Comparison of ENCODE assay signal across 17 mouse cellular contexts in the genomic region with DNA sequence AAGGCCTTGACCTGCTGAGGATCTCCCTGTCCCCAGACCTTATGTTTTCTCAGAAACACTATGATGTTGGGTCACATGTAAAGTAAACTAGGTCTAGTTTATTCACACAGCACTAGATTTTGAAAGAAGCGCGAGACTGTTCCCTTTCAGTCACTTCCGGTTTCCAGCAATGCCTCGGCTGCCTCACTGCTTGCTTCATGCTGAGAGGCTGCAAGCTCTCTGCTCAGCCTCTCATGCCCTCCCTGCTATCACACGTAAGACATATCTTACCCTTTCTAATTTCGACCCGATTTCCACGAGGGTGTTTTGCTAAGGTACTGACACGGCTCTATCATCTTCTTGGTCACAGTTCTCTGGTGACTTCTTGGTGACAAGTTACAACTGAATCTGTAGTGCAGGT. TPM values are rescaled to one million over a fixed set of nuclear protein-coding genes. Genes with fewer than 3 reads are reported as not detected.
DNase-seq lines count a peak whose midpoint lies in the region; ATAC-seq lines count a peak whose summit lies in the region.
"Had no signal": no experiment of that assay in that cellular context is flagged by ENCODE, and none has a peak within 500 bp of the region (broad histone marks: within the 10 kb centered on the region; RNA-seq: fewer than 3 reads in every experiment).

No protein-coding gene starts in this region.

- WGBS in forebrain, embryonic 10.5 days = 62% methylated on average over 9 of the region's 9 CpGs
- WGBS in forebrain, embryonic 16.5 days = 53% methylated on average over 9 of the region's 9 CpGs
- 44% methylated on average over 9 of the region's 9 CpGs for WGBS in hindbrain, embryonic 12.5 days

- H3K27ac ChIP-seq in forebrain, embryonic 10.5 days = 0 out of 2 replicates have a peak overlapping the region, but pooled peaks have one; percentile 26
- H3K27ac ChIP-seq in forebrain, embryonic 16.5 days (ENCODE audit: low read length) = no peak overlapping the region
- no peak overlapping the region for H3K27ac ChIP-seq in hindbrain, embryonic 12.5 days
- H3K27ac ChIP-seq: embryonic facial prominence, embryonic 10.5 days; forebrain, embryonic 12.5 days; hindbrain, embryonic 15.5 days; liver, embryonic 13.5 days; midbrain, embryonic 13.5 days had no signal

- no peak overlapping the region for H3K4me2 ChIP-seq in forebrain, embryonic 16.5 days (ENCODE audit: low read length)
- H3K4me2 ChIP-seq in hindbrain, embryonic 12.5 days (replicated peaks) = no peak overlapping the region
- H3K4me2 ChIP-seq: forebrain, embryonic 12.5 days; hindbrain, embryonic 15.5 days; liver, embryonic 13.5 days; midbrain, embryonic 13.5 days had no signal

- ATAC-seq in forebrain, embryonic 16.5 days = no peak
- no peak for ATAC-seq in hindbrain, embryonic 12.5 days (ENCODE audit: low FRiP score)
- ATAC-seq: midbrain, embryonic 13.5 days; Patski had no signal

- H3K9ac ChIP-seq in forebrain, embryonic 16.5 days (replicated peaks; ENCODE audit: low read depth, low read length) = no peak overlapping the region
- H3K9ac ChIP-seq in hindbrain, embryonic 12.5 days = no peak overlapping the region
- H3K9ac ChIP-seq: forebrain, embryonic 12.5 days; hindbrain, embryonic 15.5 days; liver, embryonic 13.5 days; midbrain, embryonic 13.5 days had no signal

- DNase-seq in forebrain, embryonic 10.5 days (ENCODE audit: extremely low spot score, low spot score) = no peak
- DNase-seq in spleen, postnatal 36 days (ENCODE audit: low spot score in 2 of 2) = peak; percentile 31 to 48
- no peak for DNase-seq in spleen, adult 12 weeks (ENCODE audit: low spot score)
- DNase-seq in naive thymus-derived CD4-positive, alpha-beta T cell, adult 2 months (ENCODE audit: low read depth) = peak; percentile 78
- no peak for DNase-seq in kidney, postnatal 14 days
- DNase-seq in yolk sac, embryonic 10.5 days (ENCODE audit: low spot score) = no peak
- DNase-seq: adrenal gland, postnatal 14 days; cerebellum, adult 11 months; gastrocnemius, postnatal 10 days; liver, embryonic 13.5 days had no signal

- peaks cover 27% of the 10 kb centered on the region; the same call in 1 of the 2 replicates for H3K36me3 ChIP-seq in forebrain, embryonic 10.5 days (replicated peaks)
- H3K36me3 ChIP-seq in forebrain, embryonic 16.5 days (ENCODE audit: control insufficient read depth, insufficient read depth) = no peaks in the 10 kb centered on the region
- H3K36me3 ChIP-seq in hindbrain, embryonic 12.5 days = no peaks in the 10 kb centered on the region
- H3K36me3 ChIP-seq: embryonic facial prominence, embryonic 10.5 days; forebrain, embryonic 12.5 days; hindbrain, embryonic 15.5 days; liver, embryonic 13.5 days; midbrain, embryonic 13.5 days had no signal

- no peak overlapping the region for H3K4me3 ChIP-seq in forebrain, embryonic 10.5 days
- no peak overlapping the region for H3K4me3 ChIP-seq in forebrain, embryonic 16.5 days (replicated peaks; ENCODE audit: low read length)
- no peak overlapping the region for H3K4me3 ChIP-seq in hindbrain, embryonic 12.5 days
- H3K4me3 ChIP-seq: embryonic facial prominence, embryonic 10.5 days; forebrain, embryonic 12.5 days; hindbrain, embryonic 15.5 days; liver, embryonic 13.5 days; midbrain, embryonic 13.5 days had no signal

- H3K27me3 ChIP-seq in forebrain, embryonic 10.5 days (ENCODE audit: poor library complexity, severe bottlenecking) = no peaks in the 10 kb centered on the region
- H3K27me3 ChIP-seq in forebrain, embryonic 16.5 days (replicated peaks; ENCODE audit: control insufficient read depth, insufficient read depth, low read length) = no peaks in the 10 kb centered on the region
- H3K27me3 ChIP-seq in hindbrain, embryonic 12.5 days = no peaks in the 10 kb centered on the region
- H3K27me3 ChIP-seq: forebrain, embryonic 12.5 days; hindbrain, embryonic 15.5 days; liver, embryonic 13.5 days; midbrain, embryonic 13.5 days; Patski had no signal

- no peaks in the 10 kb centered on the region; the same call in 1 of the 2 replicates for H3K9me3 ChIP-seq in forebrain, embryonic 10.5 days
- H3K9me3 ChIP-seq in forebrain, embryonic 16.5 days (ENCODE audit: control insufficient read depth, low read length) = no peaks in the 10 kb centered on the region
- no peaks in the 10 kb centered on the region for H3K9me3 ChIP-seq in hindbrain, embryonic 12.5 days (replicated peaks)
- H3K9me3 ChIP-seq: embryonic facial prominence, embryonic 10.5 days; forebrain, embryonic 12.5 days; hindbrain, embryonic 15.5 days; liver, embryonic 13.5 days; midbrain, embryonic 13.5 days had no signal

- peaks cover 56% of the 10 kb centered on the region for H3K4me1 ChIP-seq in forebrain, embryonic 10.5 days
- no peaks in the 10 kb centered on the region; the same call in 1 of the 2 replicates for H3K4me1 ChIP-seq in forebrain, embryonic 16.5 days (replicated peaks; ENCODE audit: control insufficient read depth, insufficient read depth, low read length)
- peaks cover 10% of the 10 kb centered on the region for H3K4me1 ChIP-seq in hindbrain, embryonic 12.5 days
- H3K4me1 ChIP-seq: hindbrain, embryonic 15.5 days; liver, embryonic 13.5 days had no signal

RNA-seq across cellular contexts. Expression of gene Fbxl14, which starts 22.6 kb away (rescaled TPM):
- polyA plus RNA-seq in forebrain, embryonic 10.5 days (2016; fragmentation: Nextera tagmentation; extraction: Ambion mirVana) = 3.5 and 3.6 TPM in 2 replicates
- 3.1 and 3.3 TPM in 2 replicates for polyA plus RNA-seq in forebrain, embryonic 16.5 days (2015; fragmentation: Nextera tagmentation; extraction: Ambion mirVana)
- 3.8 and 4.3 TPM in 2 replicates for polyA plus RNA-seq in hindbrain, embryonic 12.5 days (2016; fragmentation: Nextera tagmentation; extraction: Ambion mirVana)

RNA-seq across cellular contexts. Expression of gene Wnt5b, which starts 42.1 kb away (rescaled TPM):
- 19.3 and 23.9 TPM in 2 replicates for polyA plus RNA-seq in forebrain, embryonic 10.5 days (2016; fragmentation: Nextera tagmentation; extraction: Ambion mirVana)
- polyA plus RNA-seq in forebrain, embryonic 16.5 days (2015; fragmentation: Nextera tagmentation; extraction: Ambion mirVana) = 2.2 and 3.3 TPM in 2 replicates
- 8.3 and 9.9 TPM in 2 replicates for polyA plus RNA-seq in hindbrain, embryonic 12.5 days (2016; fragmentation: Nextera tagmentation; extraction: Ambion mirVana)

Comparison
In these comparisons a context has a peak if more than half of its experiments do, and no peak if none do; other contexts are left out.
1. DNase-seq: peak in spleen, postnatal 36 days (2 of 2) and naive thymus-derived CD4-positive, alpha-beta T cell, adult 2 months (single experiment); none in forebrain, embryonic 10.5 days (single experiment), spleen, adult 12 weeks (single experiment), kidney, postnatal 14 days (single experiment) and yolk sac, embryonic 10.5 days (single experiment).